Mouse (Mus musculus) midbrain, postnatal 0 days (tissue): ENCODE measurements around the gene Batf. TPM values are rescaled to one million over a fixed set of nuclear protein-coding genes. Genes with fewer than 3 reads are reported as not detected.

ENCODE experiments used
- ATAC-seq: fragments of 200-750 bp; cut with Nextera tagmentation; 2 replicates; pipeline ENCODE4 v1.8.0; 2017; ENCODE audit warnings: moderate number of reproducible peaks, mild to moderate bottlenecking, moderate TSS enrichment, moderate library complexity; ENCODE audit not compliant: low FRiP score
- DNase-seq: peaks from one replicate; pipeline ENCODE4 v3.0.0-alpha.2; 2015; ENCODE audit warnings: low spot score
- H3K27ac ChIP-seq: fragments of 300-500 bp; sonication (generic); 2 replicates; pipeline ENCODE4 v1.5.1; 2014; ENCODE audit warnings: low read depth, mild to moderate bottlenecking, low read length, mixed read lengths
- H3K27me3 ChIP-seq: fragments of 300-500 bp; sonication (generic); 2 replicates; pipeline ENCODE4 v1.6.1; 2014; ENCODE audit warnings: low read length, control low read depth, mixed read lengths; ENCODE audit not compliant: insufficient read depth
- H3K36me3 ChIP-seq: fragments of 300-500 bp; sonication (generic); 2 replicates; pipeline ENCODE4 v1.6.1; 2014; ENCODE audit warnings: low read length, control low read depth, mixed read lengths; ENCODE audit not compliant: insufficient read depth
- H3K4me1 ChIP-seq: fragments of 300-500 bp; sonication (generic); 2 replicates; pipeline ENCODE4 v1.6.1; 2014; ENCODE audit warnings: mild to moderate bottlenecking, control low read depth, antibody characterized with exemption, low read length, mixed read lengths; ENCODE audit not compliant: insufficient read depth
- H3K4me2 ChIP-seq: fragments of 300-500 bp; sonication (generic); 2 replicates; pipeline ENCODE4 v1.6.1; 2014; ENCODE audit warnings: low read depth, mild to moderate bottlenecking, low read length, mixed read lengths; ENCODE audit not compliant: poor library complexity, severe bottlenecking
- H3K4me3 ChIP-seq: fragments of 300-500 bp; sonication (generic); 2 replicates; pipeline ENCODE4 v1.5.1; 2014; ENCODE audit warnings: low read depth, mild to moderate bottlenecking, low read length, moderate library complexity
- H3K9ac ChIP-seq: fragments of 300-500 bp; sonication (generic); replicated peaks from 2 replicates; pipeline ENCODE4 v1.6.1; 2014; ENCODE audit warnings: mild to moderate bottlenecking, low read length, moderate library complexity, mixed read lengths; ENCODE audit not compliant: poor library complexity, severe bottlenecking
- H3K9me3 ChIP-seq: fragments of 300-500 bp; sonication (generic); 2 replicates; pipeline ENCODE4 v1.6.1; 2016; ENCODE audit warnings: low read length, control low read depth
- CTCF ChIP-seq: IDR thresholded peaks from 2 replicates; pipeline ENCODE4 v1.5.1; 2016; ENCODE audit warnings: antibody characterized with exemption, mild to moderate bottlenecking
- WGBS: fragments of 180-500 bp; shearing (Covaris S2); extraction: QIAGEN DNeasy Blood & Tissue Kit; methylation state at CpG from one replicate; pipeline ENCODE4 v1.1.7; 2014; 5-methylcytosine and 5-hydroxymethylcytosine counted together
- polyA plus RNA-seq: library from polyadenylated mRNA; unstranded; fragments of >200 nt; fragmentation: Nextera tagmentation; extraction: Ambion mirVana; gene quantifications from 2 replicates; pipeline ENCODE4 v1.2.1, GENCODE M21; 2015
- total RNA-seq: library from RNA; depleted of rRNA; stranded (reverse); fragments of >200 nt; gene quantifications from 2 replicates; pipeline ENCODE4 v1.2.3, GENCODE M21; 2014

Gene Batf
- total and polyA plus RNA-seq, 2 experiments from 2014 or later: 1.3 to 3.1 TPM

DNA sequence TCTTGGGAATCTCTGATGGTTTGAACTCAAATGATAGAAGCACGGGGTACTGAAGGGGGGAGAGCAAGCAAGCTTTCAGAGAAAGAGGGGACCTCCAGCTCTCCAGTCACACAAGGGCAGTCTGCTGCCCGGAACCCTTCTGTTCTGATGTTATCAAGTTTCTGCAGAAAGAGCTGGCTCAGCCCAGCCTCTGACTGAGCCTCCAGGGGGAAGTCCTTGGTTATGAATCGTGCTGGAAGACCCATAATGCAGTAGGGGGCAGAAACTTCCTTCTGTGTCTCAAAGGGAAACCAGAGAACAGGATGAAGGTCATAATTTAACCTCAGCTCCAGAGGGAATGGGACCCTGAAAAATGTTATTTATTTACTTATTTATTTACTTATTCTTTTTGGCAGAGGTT is 16.4 kb upstream of the Batf start:
- H3K27me3 ChIP-seq: no peaks in the 10 kb centered on the region
- H3K4me1 ChIP-seq: no peaks in the 10 kb centered on the region
- DNase-seq (no peak), ATAC-seq (no peak)
- no peaks in the 10 kb centered on the region for H3K9me3 ChIP-seq
- H3K36me3 ChIP-seq: no peaks in the 10 kb centered on the region
- H3K4me2 ChIP-seq: no peak overlapping the region
- H3K9ac ChIP-seq: no peak overlapping the region
- TF ChIP-seq CTCF: 0 out of 2 replicates have a peak, but pooled peaks have one; percentile 3
- WGBS: 77% methylated on average over 3 of the region's 3 CpGs
- H3K27ac ChIP-seq: no peak overlapping the region
- H3K4me3 ChIP-seq: no peak overlapping the region

DNA sequence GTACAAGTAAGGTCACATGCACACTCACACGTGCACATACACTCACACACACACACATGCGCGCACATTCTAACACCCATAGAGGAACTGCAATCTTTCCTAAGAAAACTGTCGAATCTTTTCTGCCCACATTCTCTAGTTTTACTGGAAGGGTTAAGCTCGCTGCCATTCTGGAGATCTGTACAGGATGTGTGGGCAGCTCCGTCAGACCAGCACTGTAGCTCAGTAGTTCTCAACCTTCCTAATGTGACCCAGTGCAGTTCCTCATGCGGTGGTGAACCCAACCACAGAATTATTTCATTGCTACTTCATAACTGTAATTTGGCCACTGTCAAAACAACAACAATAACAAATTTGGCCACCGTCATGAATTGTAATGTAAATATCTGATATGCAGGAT is 12.6 kb upstream of the Batf start:
- no peak for ATAC-seq
- H3K4me2 ChIP-seq: no peak overlapping the region
- no peaks in the 10 kb centered on the region for H3K36me3 ChIP-seq
- no peak overlapping the region for H3K4me3 ChIP-seq
- H3K9ac ChIP-seq: no peak overlapping the region
- H3K27ac ChIP-seq: no peak overlapping the region
- H3K27me3 ChIP-seq: no peaks in the 10 kb centered on the region
- TF ChIP-seq CTCF: no peak
- DNase-seq: no peak
- H3K9me3 ChIP-seq: no peaks in the 10 kb centered on the region
- WGBS: 93% methylated on average over 8 of the region's 8 CpGs
- no peaks in the 10 kb centered on the region for H3K4me1 ChIP-seq

DNA sequence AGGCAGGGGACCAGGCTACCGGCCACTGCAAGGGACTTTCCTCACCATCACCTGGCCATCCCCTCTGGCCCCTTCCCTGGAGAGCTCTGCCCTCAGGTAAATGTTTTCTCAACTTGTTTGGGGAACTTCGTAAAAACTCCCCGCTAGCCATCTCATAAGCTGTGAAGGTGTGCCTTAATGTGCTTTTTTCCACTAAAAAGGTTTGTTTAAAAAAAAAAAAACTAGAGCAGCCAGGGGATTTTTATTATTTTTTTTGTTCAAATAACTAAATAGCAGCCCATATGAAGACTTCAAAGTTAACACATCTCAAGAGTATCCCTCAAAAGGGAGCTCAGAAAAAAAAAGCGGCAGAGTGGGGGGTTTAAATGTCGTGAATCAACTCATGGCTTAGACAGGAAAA is 7.4 kb upstream of the Batf start:
- no peak overlapping the region for H3K9ac ChIP-seq
- no peak for DNase-seq
- H3K9me3 ChIP-seq: no peaks in the 10 kb centered on the region
- H3K4me1 ChIP-seq: no peaks in the 10 kb centered on the region
- no peak for ATAC-seq
- H3K4me3 ChIP-seq: no peak overlapping the region
- H3K36me3 ChIP-seq: no peaks in the 10 kb centered on the region
- H3K4me2 ChIP-seq: no peak overlapping the region
- 85% methylated on average over 5 of the region's 5 CpGs for WGBS
- no peak overlapping the region for H3K27ac ChIP-seq
- TF ChIP-seq CTCF: no peak
- no peaks in the 10 kb centered on the region for H3K27me3 ChIP-seq

DNA sequence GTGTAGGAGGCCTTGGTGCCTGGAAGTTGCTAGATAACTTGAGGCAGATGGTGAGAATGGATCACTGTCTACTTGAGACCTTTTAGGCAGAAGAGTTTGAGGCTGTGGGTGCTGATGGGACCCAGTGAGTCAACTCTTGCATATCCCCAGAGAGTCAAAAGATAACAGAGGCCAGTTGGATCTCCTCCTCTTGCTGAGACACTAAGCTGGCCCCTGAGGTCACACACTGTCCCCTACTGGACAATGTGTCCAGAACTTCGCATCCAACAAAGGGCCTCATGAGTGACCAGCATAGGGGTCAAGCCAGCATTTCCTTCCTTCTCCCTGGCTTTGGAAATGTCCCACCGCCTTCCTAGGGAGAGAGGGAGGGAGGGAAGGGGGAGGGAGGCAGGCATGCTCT is 6.7 kb upstream of the Batf start:
- Histone ChIP-seq H3K27me3 (no peaks in the 10 kb centered on the region), H3K4me2 (no peak overlapping the region), H3K4me3 (no peak overlapping the region), H3K4me1 (no peaks in the 10 kb centered on the region), H3K9me3 (no peaks in the 10 kb centered on the region), H3K9ac (no peak overlapping the region), H3K27ac (no peak overlapping the region), H3K36me3 (no peaks in the 10 kb centered on the region)
- DNase-seq: no peak
- TF ChIP-seq CTCF: no peak
- 61% methylated on average over 2 of the region's 2 CpGs for WGBS
- no peak for ATAC-seq

DNA sequence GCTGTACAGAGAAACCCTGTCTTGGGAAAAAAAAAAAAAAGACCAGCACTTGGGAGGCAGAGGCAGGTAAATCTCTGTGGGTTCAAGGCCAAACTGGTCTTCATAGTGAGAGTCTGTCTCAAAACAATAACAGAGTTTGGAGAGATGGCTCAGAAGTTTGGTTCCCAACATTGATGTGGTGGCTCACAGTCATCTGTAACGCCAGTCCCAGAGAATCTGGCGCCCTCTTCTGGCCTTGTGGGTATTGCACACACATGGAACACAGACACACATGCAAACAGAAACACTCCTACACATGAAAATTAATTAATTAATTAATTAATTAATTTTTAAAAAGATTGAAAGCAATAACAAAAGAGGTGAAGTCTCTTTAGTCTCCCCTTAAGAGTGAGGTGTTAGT is 4.1 kb upstream of the Batf start:
- ATAC-seq (no peak), DNase-seq (no peak)
- Histone ChIP-seq H3K36me3 (no peaks in the 10 kb centered on the region), H3K4me2 (no peak overlapping the region), H3K9me3 (no peaks in the 10 kb centered on the region), H3K4me1 (no peaks in the 10 kb centered on the region), H3K27me3 (no peaks in the 10 kb centered on the region), H3K27ac (no peak overlapping the region), H3K4me3 (no peak overlapping the region), H3K9ac (no peak overlapping the region)
- 49% methylated on average over 2 of the region's 2 CpGs for WGBS
- TF ChIP-seq CTCF: peak; percentile 16; the same call in 1 of the 2 replicates

DNA sequence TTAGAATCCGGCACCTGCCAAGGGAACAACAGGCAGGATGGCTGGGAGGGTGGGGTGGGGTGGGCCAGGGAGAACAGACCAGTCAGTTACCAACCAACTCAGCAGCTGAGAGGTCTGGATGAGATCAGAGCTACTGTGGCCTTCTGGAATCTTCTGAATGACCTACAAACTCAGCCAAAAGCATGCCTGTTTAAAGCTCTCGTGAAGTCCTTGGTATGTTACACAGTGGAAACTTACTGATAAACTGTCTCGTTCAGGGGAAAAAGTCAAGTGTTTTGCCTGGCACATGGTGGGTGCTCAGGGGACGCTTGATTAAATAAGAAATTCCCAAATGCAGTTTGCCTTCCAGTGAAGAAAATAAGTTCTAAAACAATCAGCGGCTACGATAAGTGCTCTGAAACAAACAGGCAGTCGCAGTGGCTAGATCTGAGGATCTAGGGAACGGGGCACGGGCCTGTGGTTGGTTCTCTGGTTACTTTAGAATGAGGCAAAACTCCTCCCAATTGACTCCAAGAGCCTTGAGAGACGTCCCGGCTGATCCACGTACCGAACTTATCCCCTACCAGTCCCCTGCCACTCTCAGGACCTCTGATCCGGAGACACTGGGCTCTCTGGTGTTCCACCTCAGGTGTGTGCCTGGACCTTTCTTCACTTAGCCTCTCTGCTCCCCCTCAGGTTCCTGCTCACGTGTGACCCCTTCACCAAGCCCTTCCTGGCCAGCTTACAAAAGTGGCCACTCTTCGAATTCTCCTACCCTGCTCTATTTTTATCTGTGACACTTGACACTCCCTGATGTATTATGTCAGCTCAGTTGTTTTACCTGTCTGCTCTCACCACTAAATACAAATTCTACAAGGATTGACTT is 1.8 kb upstream of the Batf start:
- H3K9ac ChIP-seq: no peak overlapping the region
- H3K27ac ChIP-seq: no peak overlapping the region
- no peak overlapping the region for H3K4me3 ChIP-seq
- H3K4me2 ChIP-seq: no peak overlapping the region
- DNase-seq (no peak), ATAC-seq (no peak)
- H3K36me3 ChIP-seq: no peaks in the 10 kb centered on the region
- TF ChIP-seq CTCF: no peak
- H3K27me3 ChIP-seq: no peaks in the 10 kb centered on the region
- no peaks in the 10 kb centered on the region for H3K4me1 ChIP-seq
- 83% methylated on average over 16 of the region's 16 CpGs for WGBS
- no peaks in the 10 kb centered on the region for H3K9me3 ChIP-seq
